8 mouse cellular contexts compared by ENCODE assay signal in genomic region chr2:27773980-27774730, GRCm38 (mm10).
A peak's percentile ranks its signal among the peaks of the same experiment; 100 is the strongest.
DNase-seq lines count a peak whose midpoint lies in the region; ATAC-seq and TF ChIP-seq lines count a peak whose summit lies in the region.

No protein-coding gene starts in this region.

- no peak overlapping the region for H3K9ac ChIP-seq in heart, embryonic 14.5 days (ENCODE audit: low read length)
- 0 out of 2 replicates have a peak overlapping the region, but pooled peaks have one; percentile 19 for H3K9ac ChIP-seq in limb, embryonic 13.5 days

- H3K4me1 ChIP-seq in E14TG2a.4 (replicated peaks; ENCODE audit: low read depth, low read length), result peaks cover 16% of the 10 kb centered on the region; the same call in 1 of the 2 replicates
- peaks cover 15 to 16% of the 10 kb centered on the region in 2 experiments; a peak in 2 of 4 replicates for H3K4me1 ChIP-seq in heart, embryonic 14.5 days (ENCODE audit: control insufficient read depth in 2 of 2, insufficient read depth in 2 of 2, low read length in 2 of 2)
- H3K4me1 ChIP-seq in limb, embryonic 13.5 days, result peaks cover 73% of the 10 kb centered on the region

- TF ChIP-seq CTCF in E14TG2a.4 (conservative IDR thresholded peaks at IDR 0.05; ENCODE audit: low read length), result no peak

- no peak overlapping the region for H3K4me2 ChIP-seq in heart, embryonic 14.5 days (ENCODE audit: low read length)
- H3K4me2 ChIP-seq in limb, embryonic 13.5 days (replicated peaks), result peak overlapping the region; percentile 23

- intact Hi-C loops in left cerebral cortex, postnatal 36 days (cut with DNase I), result loop anchor here (5.0 kb wide), 4 partner anchors 113 to 428 kb away; partner anchors contain the start of gene Col5a1

- peak overlapping the region; percentile 51 for H3K4me3 ChIP-seq in E14TG2a.4 (replicated peaks; ENCODE audit: low read length)
- no peak overlapping the region for H3K4me3 ChIP-seq in heart, embryonic 14.5 days (ENCODE audit: control insufficient read depth in 1 of 2, insufficient read depth in 1 of 2, low read depth in 1 of 2, low read length in 2 of 2)
- H3K4me3 ChIP-seq in limb, embryonic 13.5 days, result no peak overlapping the region

- H3K27ac ChIP-seq in heart, embryonic 14.5 days (replicated peaks in 1 of 2; ENCODE audit: control insufficient read depth in 1 of 2, insufficient read depth in 1 of 2, low read depth in 2 of 2, low read length in 2 of 2), result peak overlapping the region; percentile 80 to 87
- peak overlapping the region; percentile 96 for H3K27ac ChIP-seq in limb, embryonic 13.5 days

- 58% methylated on average over 24 of the region's 24 CpGs for WGBS in heart, embryonic 14.5 days
- 17% methylated on average over 24 of the region's 24 CpGs for WGBS in limb, embryonic 13.5 days

- peaks cover 17% of the 10 kb centered on the region; the same call in 1 of the 2 replicates for H3K27me3 ChIP-seq in E14TG2a.4 (ENCODE audit: insufficient read depth, low read length)
- no peaks in the 10 kb centered on the region for H3K27me3 ChIP-seq in heart, embryonic 14.5 days (ENCODE audit: control insufficient read depth, insufficient read depth, low read length)
- no peaks in the 10 kb centered on the region for H3K27me3 ChIP-seq in limb, embryonic 13.5 days

- no peaks in the 10 kb centered on the region for H3K36me3 ChIP-seq in E14TG2a.4 (ENCODE audit: insufficient read depth, low read length)
- no peaks in the 10 kb centered on the region for H3K36me3 ChIP-seq in heart, embryonic 14.5 days (ENCODE audit: control insufficient read depth, insufficient read depth, low read length)
- no peaks in the 10 kb centered on the region for H3K36me3 ChIP-seq in limb, embryonic 13.5 days

- peak; percentile 67 for DNase-seq in embryo, embryonic 10.5 days (ENCODE audit: low spot score)
- DNase-seq in testis, postnatal 10 days (ENCODE audit: low spot score), result peak; percentile 73
- no peak for DNase-seq in left cerebral cortex, postnatal 36 days (ENCODE audit: low spot score in 2 of 2)
- no peak for DNase-seq in cerebellum, adult 11-12 months

- ATAC-seq in heart, embryonic 14.5 days (ENCODE audit: insufficient number of reproducible peaks, insufficient read depth, low FRiP score, low read depth), result peak; percentile 18
- ATAC-seq in limb, embryonic 13.5 days (ENCODE audit: low FRiP score, low read depth), result peak; percentile 82
- ATAC-seq in megakaryocyte, adult 5-6 weeks (ENCODE audit: poor library complexity, severe bottlenecking), result no peak

- no peaks in the 10 kb centered on the region for H3K9me3 ChIP-seq in E14TG2a.4 (ENCODE audit: low read length)
- no peaks in the 10 kb centered on the region for H3K9me3 ChIP-seq in heart, embryonic 14.5 days (ENCODE audit: control insufficient read depth, low read length)
- H3K9me3 ChIP-seq in limb, embryonic 13.5 days, result no peaks in the 10 kb centered on the region

Comparison
In these comparisons a context has a peak if more than half of its experiments do, and no peak if none do; other contexts are left out.
1. DNase-seq: peak in embryo, embryonic 10.5 days (single experiment) and testis, postnatal 10 days (single experiment); none in left cerebral cortex, postnatal 36 days (0 of 2) and cerebellum, adult 11-12 months (single experiment).